Mouse (Mus musculus): ENCODE measurements around the gene Abca17.

Abca17 gene

DNA sequence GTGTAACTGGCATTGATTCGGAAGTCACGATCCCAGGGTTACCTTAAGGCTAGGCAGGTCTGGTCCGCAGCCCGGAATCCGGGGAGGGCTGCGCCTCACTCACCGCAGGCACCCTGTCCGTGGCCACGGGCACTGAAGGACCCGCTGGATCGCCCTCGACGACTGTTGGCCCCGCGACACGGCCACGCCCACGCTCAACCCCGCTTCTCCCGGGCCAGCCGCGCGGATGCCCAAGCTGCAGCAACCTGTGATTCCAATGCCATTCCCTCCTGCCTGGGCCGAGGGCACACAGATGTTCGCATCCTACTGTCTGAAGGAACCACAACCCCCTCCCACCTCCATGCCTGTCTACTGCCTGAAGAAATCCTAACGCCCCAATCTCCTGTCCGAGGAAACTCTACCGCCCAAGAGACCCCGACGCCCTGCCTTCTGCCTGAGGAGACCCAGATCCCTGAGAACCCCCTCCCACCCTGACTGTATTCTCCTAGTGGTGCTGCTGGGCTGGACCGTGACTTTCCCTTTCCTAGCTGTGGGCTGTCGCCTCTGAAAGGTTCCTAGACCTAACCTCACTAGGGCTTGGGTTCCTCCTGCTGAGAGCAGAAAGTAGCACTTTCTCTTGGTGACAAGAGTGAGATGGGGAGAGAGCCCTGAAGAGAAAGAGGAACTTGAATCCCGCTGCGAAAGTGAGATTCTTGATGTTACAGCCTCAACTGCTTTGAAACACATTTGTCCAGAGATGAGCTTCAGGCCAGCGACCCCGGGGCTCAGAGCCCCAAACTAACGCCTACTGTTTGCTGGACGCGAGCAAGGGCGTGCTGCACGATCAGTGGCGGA is at the start of gene Abca17:
Gene Abca17 (minus strand): TSS at position 143 of the 834 bp plus-strand sequence.
- DNase-seq (ENCODE audit: low read depth, low spot score): peak; percentile 32
- no peaks in the 10 kb centered on the region for H3K27me3 ChIP-seq (ENCODE audit: control insufficient read depth, insufficient read depth, low read length, poor library complexity, severe bottlenecking)
- no peaks in the 10 kb centered on the region for H3K36me3 ChIP-seq (ENCODE audit: control insufficient read depth, insufficient read depth, low read length, poor library complexity, severe bottlenecking)

GRCm38 (mm10) chr17:24394456-24394855 is 43.6 kb upstream of the Abca17 start:
- peaks cover 3% of the 10 kb centered on the region; the same call in 1 of the 2 replicates for H3K36me3 ChIP-seq (ENCODE audit: control insufficient read depth, insufficient read depth, low read length, poor library complexity, severe bottlenecking)
- no peaks in the 10 kb centered on the region for H3K27me3 ChIP-seq (ENCODE audit: control insufficient read depth, insufficient read depth, low read length, poor library complexity, severe bottlenecking)

GRCm38 (mm10) chr17:24393527-24393926 is 42.7 kb upstream of the Abca17 start:
- no peak for DNase-seq (ENCODE audit: low read depth, low spot score)
- H3K36me3 ChIP-seq (ENCODE audit: control insufficient read depth, insufficient read depth, low read length, poor library complexity, severe bottlenecking): peaks cover 3% of the 10 kb centered on the region; the same call in 1 of the 2 replicates
- H3K27me3 ChIP-seq (ENCODE audit: control insufficient read depth, insufficient read depth, low read length, poor library complexity, severe bottlenecking): no peaks in the 10 kb centered on the region

More at GRCm38 (mm10) chr17:24394456-24394855, 43.6 kb upstream of the Abca17 start:
- DNase-seq (ENCODE audit: low read depth, low spot score): no peak

DNA sequence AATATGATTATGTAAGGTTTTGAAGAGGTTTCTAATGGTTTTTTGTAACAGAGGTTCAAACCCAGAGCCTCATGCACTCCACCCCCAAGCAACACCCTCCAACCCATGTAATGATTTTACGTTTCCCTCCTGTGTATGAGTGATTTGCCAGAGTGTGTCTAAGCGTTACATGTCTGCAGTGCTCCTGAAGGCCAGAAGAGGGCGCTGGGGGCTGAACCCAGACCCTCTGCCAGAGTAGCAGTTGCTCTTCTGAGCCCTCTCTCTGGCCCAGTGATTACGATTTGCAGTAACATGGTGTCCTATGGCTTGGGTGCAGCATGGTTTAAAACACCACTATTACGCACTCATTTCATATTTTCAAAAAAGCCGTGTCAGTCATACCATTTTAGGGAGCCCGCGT is 40.3 kb upstream of the Abca17 start:
- DNase-seq (ENCODE audit: low read depth, low spot score): peak; percentile 45
- H3K36me3 ChIP-seq (ENCODE audit: control insufficient read depth, insufficient read depth, low read length, poor library complexity, severe bottlenecking): no peaks in the 10 kb centered on the region; the same call in 1 of the 2 replicates

DNA sequence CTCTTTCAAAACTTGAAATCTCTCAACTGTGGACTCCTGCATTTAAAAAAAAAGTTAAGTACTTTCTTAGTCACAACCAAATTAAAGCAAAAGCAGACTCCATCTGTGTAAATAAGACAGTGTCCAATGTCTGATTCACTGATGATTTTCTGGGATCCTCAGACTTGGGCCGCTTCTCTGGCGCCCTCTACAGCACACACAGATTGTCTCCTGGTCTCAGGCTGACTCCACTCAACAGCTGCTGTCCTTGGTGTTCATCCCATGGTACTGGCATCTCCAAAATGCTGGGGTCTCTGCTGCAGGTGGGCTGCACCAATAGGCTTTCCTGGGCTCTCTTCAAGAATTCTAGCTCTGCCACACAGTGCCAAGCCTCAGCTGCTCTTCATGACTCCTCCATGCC is 39.0 kb upstream of the Abca17 start:
- peak; percentile 54 for DNase-seq (ENCODE audit: low read depth, low spot score)
- Histone ChIP-seq H3K27me3 (ENCODE audit: control insufficient read depth, insufficient read depth, low read length, poor library complexity, severe bottlenecking) (no peaks in the 10 kb centered on the region), H3K36me3 (ENCODE audit: control insufficient read depth, insufficient read depth, low read length, poor library complexity, severe bottlenecking) (no peaks in the 10 kb centered on the region; the same call in 1 of the 2 replicates)

More for the DNA sequence above, 40.3 kb upstream of the Abca17 start:
- no peaks in the 10 kb centered on the region for H3K27me3 ChIP-seq (ENCODE audit: control insufficient read depth, insufficient read depth, low read length, poor library complexity, severe bottlenecking)

DNA sequence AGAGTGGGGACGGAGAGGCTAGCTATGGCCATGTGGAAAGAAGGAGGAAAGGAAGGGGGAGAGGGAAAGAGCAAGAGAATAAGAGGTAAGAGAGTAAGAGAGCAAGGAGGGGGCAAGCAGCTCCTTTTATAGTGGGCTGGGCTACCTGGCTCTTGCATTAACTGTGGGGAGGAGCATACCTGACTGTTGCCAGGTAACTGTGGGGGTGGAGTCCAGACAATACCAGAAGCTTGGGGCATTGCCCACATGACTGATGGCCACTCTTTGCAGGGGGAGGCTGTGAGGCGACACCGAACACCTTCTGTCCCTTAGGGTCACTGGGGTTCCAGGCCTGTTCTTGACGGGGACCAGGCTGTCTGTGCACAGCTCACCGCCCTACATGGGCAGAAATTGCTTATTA is 37.8 kb upstream of the Abca17 start:
- H3K36me3 ChIP-seq (ENCODE audit: control insufficient read depth, insufficient read depth, low read length, poor library complexity, severe bottlenecking): peaks cover under 1% of the 10 kb centered on the region; the same call in 1 of the 2 replicates
- no peak for DNase-seq (ENCODE audit: low read depth, low spot score)
- no peaks in the 10 kb centered on the region for H3K27me3 ChIP-seq (ENCODE audit: control insufficient read depth, insufficient read depth, low read length, poor library complexity, severe bottlenecking)

DNA sequence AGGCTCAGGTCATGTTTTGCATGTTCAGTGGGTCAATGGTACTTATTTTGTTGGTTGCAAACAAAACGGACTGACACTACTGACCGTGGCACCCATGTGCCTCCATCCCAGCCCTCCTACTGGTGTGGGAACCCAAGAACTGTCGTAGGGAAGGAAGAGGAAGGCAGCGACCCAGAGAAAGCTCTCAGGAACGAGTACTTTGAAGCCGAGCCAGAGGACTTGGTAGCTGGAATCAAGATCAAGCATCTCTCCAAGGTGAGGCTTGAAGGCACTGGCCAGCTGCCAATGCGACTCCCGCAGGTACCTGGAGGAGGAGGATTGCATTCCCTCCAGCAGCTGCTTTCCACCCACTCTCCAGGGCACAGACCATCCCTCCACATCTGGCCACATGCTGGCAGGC is 32.9 kb upstream of the Abca17 start:
- Histone ChIP-seq H3K36me3 (ENCODE audit: control insufficient read depth, insufficient read depth, low read length, poor library complexity, severe bottlenecking) (peaks cover 5% of the 10 kb centered on the region; the same call in 1 of the 2 replicates), H3K27me3 (ENCODE audit: control insufficient read depth, insufficient read depth, low read length, poor library complexity, severe bottlenecking) (no peaks in the 10 kb centered on the region)
- DNase-seq (ENCODE audit: low read depth, low spot score): no peak

DNA sequence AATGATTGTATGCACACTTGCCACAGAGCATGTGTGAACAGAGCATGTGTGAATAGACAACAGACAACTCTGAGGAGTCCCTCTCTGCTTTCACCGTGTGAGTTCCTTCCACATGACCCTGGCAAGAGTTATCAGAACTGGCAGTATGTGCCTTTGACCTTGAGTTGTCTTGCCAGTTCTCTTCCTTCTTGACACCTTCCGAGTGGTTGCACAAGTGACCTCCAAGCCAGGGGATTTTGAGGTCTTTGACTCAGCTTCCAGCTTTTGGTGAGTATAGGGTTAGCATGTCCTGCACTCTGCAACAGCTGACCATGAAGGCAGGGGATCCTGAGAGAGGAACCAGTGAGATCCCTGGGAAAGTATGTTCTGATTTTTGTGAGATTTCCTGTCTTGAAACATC is 27.6 kb upstream of the Abca17 start:
- Histone ChIP-seq H3K36me3 (ENCODE audit: control insufficient read depth, insufficient read depth, low read length, poor library complexity, severe bottlenecking) (peaks cover 13% of the 10 kb centered on the region), H3K27me3 (ENCODE audit: control insufficient read depth, insufficient read depth, low read length, poor library complexity, severe bottlenecking) (no peaks in the 10 kb centered on the region)
- DNase-seq (ENCODE audit: low read depth, low spot score): no peak

DNA sequence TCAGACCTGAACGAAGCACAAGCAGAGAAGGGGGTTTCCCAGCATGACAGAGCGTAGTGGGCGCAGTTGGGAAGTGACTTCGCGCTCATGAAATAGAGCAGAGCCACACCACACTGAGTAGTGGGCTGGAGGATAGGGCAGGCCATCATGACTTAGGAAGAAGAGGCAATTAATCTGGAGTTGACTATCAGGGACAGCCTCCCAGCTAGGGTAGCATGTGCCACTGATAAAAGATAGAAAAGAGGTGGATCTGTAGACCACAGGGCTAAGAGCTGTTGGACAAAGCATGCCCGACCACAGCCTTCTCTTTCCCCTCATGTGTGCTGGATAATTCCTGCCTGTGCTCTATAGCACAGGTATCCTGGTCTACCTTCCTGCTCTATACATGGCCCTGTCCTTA is 25.0 kb upstream of the Abca17 start:
- DNase-seq (ENCODE audit: low read depth, low spot score): no peak
- H3K36me3 ChIP-seq (ENCODE audit: control insufficient read depth, insufficient read depth, low read length, poor library complexity, severe bottlenecking): peaks cover 11% of the 10 kb centered on the region
- no peaks in the 10 kb centered on the region for H3K27me3 ChIP-seq (ENCODE audit: control insufficient read depth, insufficient read depth, low read length, poor library complexity, severe bottlenecking)

DNA sequence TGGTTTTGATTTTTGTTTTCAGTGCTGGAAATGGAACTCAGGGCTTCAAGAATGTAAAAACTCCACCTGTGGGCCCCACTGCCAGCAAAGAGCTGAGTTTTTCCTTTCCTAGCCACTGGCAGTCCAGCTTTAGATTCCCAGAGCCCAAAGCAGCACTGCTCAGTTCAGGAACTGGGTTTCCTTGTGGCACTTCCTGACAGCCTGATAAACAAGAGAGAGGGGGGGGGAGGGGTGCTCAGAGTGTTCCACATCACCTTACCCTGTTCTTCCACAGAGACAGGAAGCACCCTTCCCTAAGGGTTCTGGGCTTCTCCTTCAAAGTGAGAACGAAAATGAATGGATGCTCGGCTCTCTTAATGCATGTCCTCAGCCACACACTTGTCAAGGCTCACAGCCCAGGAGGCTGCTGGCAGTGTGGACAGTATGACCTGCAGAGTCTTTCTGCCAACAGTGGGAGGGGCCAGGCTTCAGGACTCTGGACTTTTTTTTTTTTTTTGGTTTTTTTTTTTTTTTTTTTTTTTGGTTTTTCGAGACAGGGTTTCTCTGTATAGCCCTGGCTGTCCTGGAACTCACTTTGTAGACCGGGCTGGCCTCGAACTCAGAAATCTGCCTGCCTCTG is 24.3 kb upstream of the Abca17 start:
- H3K27me3 ChIP-seq (ENCODE audit: control insufficient read depth, insufficient read depth, low read length, poor library complexity, severe bottlenecking): no peaks in the 10 kb centered on the region
- H3K36me3 ChIP-seq (ENCODE audit: control insufficient read depth, insufficient read depth, low read length, poor library complexity, severe bottlenecking): peaks cover 12% of the 10 kb centered on the region
- no peak for DNase-seq (ENCODE audit: low read depth, low spot score)

GRCm38 (mm10) chr17:24365863-24366262 is 15.0 kb upstream of the Abca17 start:
- H3K36me3 ChIP-seq (ENCODE audit: control insufficient read depth, insufficient read depth, low read length, poor library complexity, severe bottlenecking): peaks cover 7% of the 10 kb centered on the region; the same call in 1 of the 2 replicates
- DNase-seq (ENCODE audit: low read depth, low spot score): no peak
- H3K27me3 ChIP-seq (ENCODE audit: control insufficient read depth, insufficient read depth, low read length, poor library complexity, severe bottlenecking): no peaks in the 10 kb centered on the region

GRCm38 (mm10) chr17:24364461-24364860 is 13.6 kb upstream of the Abca17 start:
- no peak for DNase-seq (ENCODE audit: low read depth, low spot score)
- Histone ChIP-seq H3K36me3 (ENCODE audit: control insufficient read depth, insufficient read depth, low read length, poor library complexity, severe bottlenecking) (peaks cover 5% of the 10 kb centered on the region; the same call in 1 of the 2 replicates), H3K27me3 (ENCODE audit: control insufficient read depth, insufficient read depth, low read length, poor library complexity, severe bottlenecking) (no peaks in the 10 kb centered on the region)

GRCm38 (mm10) chr17:24362527-24362926 is 11.7 kb upstream of the Abca17 start:
- Histone ChIP-seq H3K36me3 (ENCODE audit: control insufficient read depth, insufficient read depth, low read length, poor library complexity, severe bottlenecking) (peaks cover 5% of the 10 kb centered on the region; the same call in 1 of the 2 replicates), H3K27me3 (ENCODE audit: control insufficient read depth, insufficient read depth, low read length, poor library complexity, severe bottlenecking) (no peaks in the 10 kb centered on the region)
- no peak for DNase-seq (ENCODE audit: low read depth, low spot score)

- peaks cover 2% of the 10 kb centered on the region; the same call in 1 of the 2 replicates for H3K36me3 ChIP-seq (ENCODE audit: control insufficient read depth, insufficient read depth, low read length, poor library complexity, severe bottlenecking)
- no peaks in the 10 kb centered on the region for H3K27me3 ChIP-seq (ENCODE audit: control insufficient read depth, insufficient read depth, low read length, poor library complexity, severe bottlenecking)
- DNase-seq (ENCODE audit: low read depth, low spot score): no peak
Observed at GRCm38 (mm10) chr17:24361291-24361690, 10.4 kb upstream of the Abca17 start.

DNA sequence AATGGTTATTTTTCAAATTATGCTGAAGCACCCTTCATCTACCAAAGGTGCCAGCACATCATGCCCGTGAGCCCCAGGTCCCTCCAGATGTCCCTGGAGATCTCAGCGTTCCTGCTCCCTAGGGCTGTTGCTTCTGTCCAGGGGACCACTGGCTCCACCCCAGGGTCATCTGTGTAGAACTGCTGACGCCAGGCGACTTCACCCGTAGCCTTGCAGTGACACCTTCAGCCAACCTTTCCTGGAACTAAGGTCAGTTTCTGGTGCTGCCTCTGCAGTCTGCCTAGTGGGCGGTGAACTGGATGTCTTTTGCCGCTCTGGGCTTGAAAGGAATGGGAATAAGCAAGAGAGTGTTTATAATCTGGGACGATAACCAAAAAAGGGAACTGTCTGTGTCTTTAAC is 10.0 kb upstream of the Abca17 start:
- DNase-seq (ENCODE audit: low read depth, low spot score): no peak
- H3K27me3 ChIP-seq (ENCODE audit: control insufficient read depth, insufficient read depth, low read length, poor library complexity, severe bottlenecking): no peaks in the 10 kb centered on the region
- H3K36me3 ChIP-seq (ENCODE audit: control insufficient read depth, insufficient read depth, low read length, poor library complexity, severe bottlenecking): peaks cover 2% of the 10 kb centered on the region; the same call in 1 of the 2 replicates
